ENCODE assay signal across 18 mouse cellular contexts in genomic region chrX:11898280-11898679, GRCm38 (mm10).
"Had no signal": no experiment of that assay in that cellular context is flagged by ENCODE, and none has a peak within 500 bp of the region (broad histone marks: within the 10 kb centered on the region; RNA-seq: fewer than 3 reads in every experiment).

No protein-coding gene starts in this region.

- H3K27ac ChIP-seq: layer of hippocampus, adult 2 months; left cerebral cortex, adult 2 months; liver, embryonic 13.5 days; macrophage; midbrain, embryonic 12.5 days; neural tube, embryonic 13.5 days had no signal

- ATAC-seq: lung, postnatal 0 days had no signal

- H3K36me3 ChIP-seq: liver, embryonic 13.5 days; midbrain, embryonic 12.5 days; neural tube, embryonic 13.5 days had no signal

- H3K4me2 ChIP-seq: liver, embryonic 13.5 days; lung, embryonic 14.5 days; midbrain, embryonic 12.5 days; neural tube, embryonic 13.5 days had no signal

- H3K9ac ChIP-seq: liver, embryonic 13.5 days; lung, embryonic 14.5 days; midbrain, embryonic 12.5 days; neural tube, embryonic 13.5 days had no signal

- H3K9me3 ChIP-seq: liver, embryonic 13.5 days; midbrain, embryonic 12.5 days; neural tube, embryonic 13.5 days had no signal

- DNase-seq: kidney, adult 18-20 months; kidney, adult 9 months; kidney, postnatal 14 days; kidney, postnatal 4 days; layer of hippocampus, adult 9-11 months; liver, embryonic 13.5 days; lung, embryonic 14.5 days; retina, postnatal 1 day; right cerebral cortex, postnatal 25 days; thymus, adult 18-20 months; thymus, postnatal 36 days had no signal

- H3K27me3 ChIP-seq: liver, embryonic 13.5 days had no signal

- H3K4me3 ChIP-seq: layer of hippocampus, adult 2 months; left cerebral cortex, adult 2 months; liver, embryonic 13.5 days; midbrain, embryonic 12.5 days; myocyte; neural tube, embryonic 13.5 days had no signal
